Mouse (Mus musculus): ENCODE results near the gene Gm20388.

- TF ChIP-seq CTCF (IDR thresholded peaks at IDR 0.05; ENCODE audit: insufficient read depth, low read depth, low read length) (no peak), POLR2A (IDR thresholded peaks at IDR 0.05; ENCODE audit: insufficient read depth, low read depth, low read length) (no peak)
Measured at GRCm38 (mm10) chr8:119943616-119944015, 33.0 kb downstream of the Gm20388 start.

Measured in olfactory bulb, adult 2 months (tissue).